Mouse (Mus musculus) kidney, postnatal 14 days (tissue): ENCODE results near the gene Pdzrn3.
A peak's percentile ranks its signal among the peaks of the same experiment; 100 is the strongest.

ENCODE experiments used
- DNase-seq: peaks from one replicate; pipeline ENCODE4 v3.0.0; 2022; ENCODE audit warnings: mixed read lengths

Gene Pdzrn3

DNA sequence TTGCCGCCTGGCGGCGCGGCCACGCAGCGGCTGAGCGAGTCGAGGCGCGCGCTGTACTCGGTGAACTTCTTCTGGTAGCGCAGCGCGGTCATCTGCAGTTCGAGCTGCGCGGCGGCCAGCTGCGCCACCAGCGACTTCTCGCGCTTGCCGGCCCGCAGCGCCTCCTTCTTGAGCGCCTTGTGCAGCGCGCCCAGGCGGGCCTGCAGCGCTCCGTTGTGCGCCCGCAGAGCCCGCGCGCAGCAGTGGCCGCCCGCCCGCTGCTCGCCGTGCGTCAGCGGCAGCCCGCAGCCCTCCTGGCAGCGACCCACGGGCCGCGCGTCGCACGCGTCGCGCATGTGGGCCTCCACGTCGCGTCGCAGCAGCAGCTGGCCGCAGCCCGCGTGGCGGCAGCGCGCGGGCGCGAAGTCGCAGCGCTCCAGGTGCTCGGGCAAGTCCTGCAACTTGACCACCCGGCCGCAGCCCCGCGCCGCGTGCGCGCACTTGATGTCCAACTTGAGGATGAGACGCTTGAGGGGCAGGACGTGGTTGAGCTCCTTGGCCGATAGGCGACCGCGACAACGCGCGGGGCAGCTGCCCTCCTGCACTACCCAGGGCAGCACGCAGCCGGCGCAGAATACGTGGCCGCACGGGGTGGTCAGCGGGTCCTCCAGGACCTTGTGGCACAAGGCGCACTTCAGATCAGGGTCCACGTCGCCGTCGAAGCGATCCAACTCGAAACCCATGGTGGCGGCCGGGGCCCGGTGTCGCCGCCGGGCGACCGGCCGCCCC is at the start of gene Pdzrn3:
TSS of gene Pdzrn3 (minus strand) at position 731 of the 768 bp plus-strand sequence.
- DNase-seq, result peak; percentile 76

DNA sequence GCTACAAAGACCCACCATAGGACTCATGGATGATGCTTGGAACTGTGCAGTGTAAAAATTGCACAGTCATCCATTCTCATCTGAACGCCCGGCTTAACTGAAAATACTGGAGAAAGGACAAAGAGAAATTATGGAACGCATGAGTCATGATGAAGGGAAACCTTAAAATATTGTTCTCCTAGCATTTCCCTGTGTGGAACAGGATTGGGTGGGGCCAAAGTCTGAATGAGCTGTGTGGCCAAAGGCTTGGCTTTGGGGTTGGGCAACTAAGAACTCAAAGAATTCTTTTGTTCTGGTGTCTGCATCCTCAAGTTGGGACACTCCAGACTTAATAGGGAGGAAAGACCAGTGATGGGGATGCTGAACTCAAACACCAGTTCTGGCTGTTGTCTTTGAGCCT is 49.6 kb upstream of the Pdzrn3 start:
- DNase-seq, result no peak

DNA sequence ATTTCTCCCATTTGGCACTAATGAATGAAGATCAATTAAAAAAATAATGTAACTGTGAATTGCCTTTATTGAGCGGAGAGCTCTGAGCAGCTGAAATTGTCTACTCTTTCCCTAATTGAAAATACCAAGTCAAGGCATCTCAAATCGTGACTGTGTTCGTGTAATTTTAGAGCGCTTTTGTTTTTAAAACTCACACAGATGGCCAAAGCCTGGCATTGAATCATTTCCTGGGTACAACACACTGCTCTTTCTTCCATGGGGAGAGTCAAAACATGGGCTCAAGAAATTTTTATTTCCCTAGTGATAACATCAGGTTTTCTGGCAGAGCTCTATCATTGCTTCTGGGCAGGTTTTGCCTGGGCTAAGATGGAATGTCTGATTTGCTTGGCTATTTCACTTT is 48.6 kb upstream of the Pdzrn3 start:
- no peak for DNase-seq

DNA sequence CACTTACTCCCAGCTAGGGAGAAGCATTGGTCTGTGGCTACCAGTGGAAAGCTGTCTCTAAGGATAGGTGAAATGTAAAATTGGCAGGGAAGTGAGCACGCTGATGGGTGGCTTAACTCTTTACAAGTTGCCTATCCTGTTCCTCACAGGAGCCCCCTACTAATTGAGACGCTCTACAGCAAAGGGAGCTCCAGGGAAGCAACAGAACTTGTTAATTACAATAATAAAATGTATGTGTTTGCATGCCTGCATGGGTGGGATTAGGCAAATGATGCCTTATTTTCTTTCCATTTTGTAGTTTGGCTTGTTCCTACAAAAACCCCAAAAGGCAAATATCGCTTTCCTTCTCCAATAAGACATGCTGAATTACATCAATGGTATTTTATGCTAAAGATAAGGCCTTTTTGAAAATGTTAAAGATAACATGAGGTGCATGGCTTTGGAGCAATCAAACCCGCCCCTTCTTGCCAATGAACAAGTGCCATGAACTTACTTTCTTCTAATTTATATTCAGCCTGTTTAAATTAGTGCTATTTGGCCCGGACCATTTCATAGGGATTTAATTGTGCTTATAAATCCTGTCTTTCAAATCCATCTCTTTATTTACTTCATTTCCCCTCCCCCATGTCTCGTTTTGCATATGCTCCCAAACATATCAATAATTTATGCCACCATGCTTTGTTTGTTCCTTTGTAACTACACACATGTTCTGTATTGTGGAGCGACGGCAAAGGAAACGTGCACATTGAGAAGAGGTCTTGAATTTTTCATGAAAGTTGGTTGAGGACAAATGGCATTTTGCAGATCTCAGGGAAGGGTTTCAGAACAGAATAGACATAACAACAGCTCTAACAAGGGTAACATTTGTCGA is 44.6 kb upstream of the Pdzrn3 start:
- DNase-seq, result no peak

DNA sequence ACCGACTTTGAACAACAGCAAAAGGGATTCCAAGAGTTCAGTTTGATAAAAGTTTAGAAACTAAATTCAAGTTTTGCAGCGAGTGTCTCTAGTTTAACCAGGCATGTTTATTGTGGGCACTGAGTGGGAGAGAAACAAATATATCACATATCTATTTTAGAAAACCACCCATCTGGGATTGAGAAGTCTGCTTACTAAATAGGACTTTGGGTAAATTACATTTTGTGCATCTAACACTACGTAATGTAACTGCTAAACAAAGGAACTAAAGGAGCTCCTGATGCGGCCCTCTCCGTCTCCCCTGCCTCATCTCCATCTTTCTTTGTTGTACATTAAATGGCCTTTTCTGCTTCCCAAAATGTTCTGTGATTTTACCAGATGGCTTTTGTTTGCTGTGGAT is 40.5 kb upstream of the Pdzrn3 start:
- no peak for DNase-seq

DNA sequence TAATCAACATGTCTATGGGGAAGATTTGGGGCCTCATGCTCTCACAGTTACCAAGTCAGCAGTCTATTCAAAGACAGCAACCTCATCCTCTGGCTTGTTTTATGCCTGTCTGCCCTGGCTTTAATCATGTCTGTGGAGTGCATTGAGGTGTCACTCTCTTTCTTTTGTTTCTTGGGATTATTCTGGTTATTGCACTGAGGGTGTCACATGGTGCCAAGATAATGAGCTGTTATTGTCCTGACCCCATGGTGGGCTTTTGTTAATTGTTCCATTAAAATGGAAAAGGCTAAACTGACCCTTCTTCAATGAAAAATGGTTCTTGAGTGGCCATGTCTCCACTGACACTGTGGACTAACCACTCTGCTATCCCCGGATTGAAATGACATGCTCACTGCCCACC is 34.0 kb upstream of the Pdzrn3 start:
- DNase-seq, result no peak

DNA sequence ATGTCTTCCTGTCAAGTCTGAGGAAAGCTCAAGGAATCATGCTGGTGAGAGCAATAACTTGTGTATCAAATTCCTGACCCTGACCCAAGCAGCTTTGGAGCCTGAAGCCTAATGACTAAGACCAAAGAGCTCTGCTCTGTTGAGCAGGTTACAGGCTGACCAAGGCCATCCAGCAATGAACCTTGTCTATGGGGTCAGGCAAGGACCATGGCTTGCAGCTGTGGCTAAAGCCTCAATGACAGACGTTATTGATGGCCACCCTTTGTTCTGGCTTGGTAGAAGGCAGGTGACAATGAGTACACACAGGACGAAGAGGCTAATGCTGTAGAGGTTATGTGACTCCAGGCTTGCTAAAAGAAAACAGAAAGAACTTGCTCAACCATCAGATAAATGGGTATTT is 33.4 kb upstream of the Pdzrn3 start:
- DNase-seq, result no peak

DNA sequence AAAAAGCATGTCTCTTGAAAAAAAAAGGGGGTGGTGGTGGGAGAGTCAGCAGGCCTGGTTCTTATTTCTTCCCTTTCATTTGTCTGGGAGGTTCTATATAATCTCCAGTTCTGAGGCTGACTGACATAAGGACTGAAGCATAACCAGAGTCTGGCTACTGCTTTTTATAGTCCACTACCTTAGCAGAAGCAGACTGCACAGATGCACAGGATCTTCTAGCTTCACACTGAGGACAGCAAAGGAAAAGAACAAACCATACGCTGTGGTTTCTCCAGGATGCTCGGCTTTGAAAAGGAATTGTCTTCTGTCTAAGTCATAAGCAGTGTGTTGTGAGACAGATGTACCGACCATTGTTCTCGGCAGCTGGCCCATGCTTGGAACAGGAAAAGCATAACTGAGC is 19.0 kb upstream of the Pdzrn3 start:
- DNase-seq, result no peak

DNA sequence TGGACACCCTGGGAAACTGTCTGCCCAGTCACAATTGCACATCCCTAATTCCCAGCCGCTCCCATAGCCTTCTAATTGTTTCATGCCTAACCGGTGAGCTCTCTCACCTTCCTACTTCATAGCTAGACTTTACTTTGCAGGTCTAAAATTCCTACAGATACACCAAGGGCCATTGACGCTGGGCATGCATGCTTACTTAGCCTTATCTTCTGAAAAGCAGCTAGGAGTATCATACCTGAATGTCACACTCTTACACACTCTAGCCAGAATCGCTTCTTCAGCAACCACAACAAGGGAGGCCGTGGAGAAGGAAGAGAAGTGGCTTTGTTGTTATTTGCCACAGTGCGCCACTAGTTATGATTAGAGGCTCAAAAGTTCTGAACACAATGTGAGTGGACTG is 18.2 kb upstream of the Pdzrn3 start:
- DNase-seq, result no peak

DNA sequence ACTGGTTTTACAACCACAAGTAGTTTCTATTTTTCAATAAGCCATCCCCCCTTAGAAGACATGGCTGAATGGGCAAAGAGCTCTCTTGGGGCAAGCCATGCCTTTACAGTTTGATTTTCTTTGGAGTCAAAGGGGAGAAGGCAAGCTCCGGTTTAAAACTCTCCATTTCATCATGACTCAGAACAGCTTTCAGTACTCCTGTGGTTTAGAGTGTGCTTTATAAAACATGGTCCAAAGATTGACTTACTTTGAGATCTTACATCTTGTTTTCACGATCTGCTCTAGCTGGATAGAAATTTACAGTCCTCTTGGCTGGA is 15.1 kb upstream of the Pdzrn3 start:
- no peak for DNase-seq

DNA sequence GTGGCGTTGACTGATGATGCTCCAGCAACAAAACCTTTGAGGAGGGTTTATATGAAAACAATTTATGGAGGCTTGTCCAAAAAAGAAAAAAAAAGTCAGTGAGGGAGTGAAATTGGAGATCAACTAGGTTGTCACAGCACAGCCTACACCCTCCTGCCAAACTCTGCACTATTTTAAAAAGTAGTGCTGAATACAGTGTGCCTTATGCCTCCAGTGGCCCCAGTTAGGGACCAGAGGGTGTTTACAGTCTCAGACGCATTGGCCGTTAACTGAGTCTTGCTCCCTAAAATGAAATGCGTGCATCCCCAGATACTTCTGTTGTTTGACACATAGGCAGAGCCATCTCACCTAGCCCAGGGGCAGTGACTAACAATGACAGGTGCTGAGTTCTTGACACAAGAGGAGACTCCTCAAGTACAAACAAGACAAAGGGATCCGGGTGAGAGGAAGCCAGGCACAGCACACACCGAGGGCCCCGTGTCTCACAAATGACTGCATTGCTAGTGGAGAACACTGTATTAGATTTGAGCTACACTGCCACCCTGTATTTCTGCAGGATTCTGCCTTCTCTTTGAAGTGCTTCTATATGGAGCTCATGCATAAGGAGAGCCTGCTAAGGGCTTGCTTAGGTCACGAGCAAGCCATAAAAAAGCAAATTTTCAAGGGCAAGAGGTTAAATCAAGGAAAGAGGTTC is 14.6 kb upstream of the Pdzrn3 start:
- DNase-seq, result no peak

DNA sequence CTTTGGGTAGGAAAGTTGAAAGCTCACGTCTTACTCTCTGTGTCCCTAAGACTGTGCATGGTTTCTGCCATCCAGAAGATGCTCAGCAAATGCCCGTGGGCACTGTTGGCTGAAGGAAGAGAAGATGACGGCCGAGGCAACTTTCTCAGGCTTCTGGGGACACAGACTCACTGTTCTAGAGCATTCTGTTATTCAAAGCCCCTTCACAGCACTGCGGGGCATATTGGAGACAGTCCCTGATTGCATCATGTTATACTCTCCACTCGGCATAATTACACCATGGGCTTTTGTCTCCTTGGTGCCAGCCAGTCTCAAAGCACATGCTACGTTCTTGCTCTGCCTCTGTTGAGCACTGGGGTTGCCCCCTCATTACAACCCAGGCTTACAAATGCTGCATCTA is 7.8 kb upstream of the Pdzrn3 start:
- DNase-seq, result no peak

DNA sequence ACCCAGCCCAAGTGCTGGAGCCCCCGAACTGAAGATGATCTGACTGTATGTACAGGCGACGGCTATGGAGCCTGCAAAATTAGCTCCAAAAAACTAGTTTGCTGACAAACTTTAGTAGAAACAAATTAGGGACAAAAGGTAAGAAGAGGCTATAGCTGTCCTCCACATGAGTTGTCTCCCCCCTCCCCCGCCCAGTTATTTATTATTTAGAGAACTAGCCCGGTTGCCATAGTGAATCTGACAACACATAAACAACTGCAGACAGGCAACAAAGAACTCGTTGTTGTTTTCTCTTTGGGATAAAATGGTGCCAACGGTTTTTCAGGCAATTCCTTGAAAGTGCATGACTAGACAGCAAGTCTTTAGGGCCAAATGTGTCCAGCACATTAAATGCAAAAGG is 7.3 kb upstream of the Pdzrn3 start:
- no peak for DNase-seq

DNA sequence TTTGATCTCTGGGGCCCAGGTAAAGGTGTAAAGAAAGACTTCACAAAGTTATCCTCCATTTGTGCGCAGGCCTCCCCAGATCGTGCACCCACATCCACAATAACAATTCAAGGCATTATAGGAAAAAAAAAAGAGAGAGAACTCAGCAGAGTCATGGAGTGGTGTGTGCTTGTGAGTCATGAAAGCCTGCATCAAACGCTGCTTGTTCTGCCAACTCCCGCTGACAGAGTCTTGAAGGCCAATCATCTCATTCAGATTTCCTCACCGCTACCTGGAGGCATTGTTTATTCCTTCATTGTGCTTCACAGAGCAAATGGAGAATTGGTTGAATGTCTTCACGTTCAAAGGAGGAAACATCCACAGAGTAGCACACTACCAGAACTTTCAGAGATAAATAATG is 6.8 kb upstream of the Pdzrn3 start:
- DNase-seq, result no peak

DNA sequence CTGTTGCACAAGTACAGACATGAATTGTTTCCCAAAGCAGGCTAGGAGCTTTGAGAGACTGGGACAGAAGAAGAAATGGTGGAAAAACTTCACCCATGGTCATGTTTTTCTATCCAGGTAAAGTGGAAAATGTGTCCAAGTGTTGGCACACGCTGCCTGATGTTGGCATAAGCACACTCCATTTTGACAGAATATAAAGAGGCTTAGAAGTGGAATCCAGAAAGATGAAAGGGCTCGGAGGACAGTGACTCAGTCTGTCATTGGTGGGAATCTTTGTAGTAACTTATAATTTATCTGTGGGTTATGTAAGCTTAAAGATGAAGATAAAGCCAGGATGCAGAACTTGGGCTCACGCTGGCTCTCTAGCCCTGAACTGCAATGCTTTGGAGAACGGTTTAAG is 5.2 kb upstream of the Pdzrn3 start:
- no peak for DNase-seq

DNA sequence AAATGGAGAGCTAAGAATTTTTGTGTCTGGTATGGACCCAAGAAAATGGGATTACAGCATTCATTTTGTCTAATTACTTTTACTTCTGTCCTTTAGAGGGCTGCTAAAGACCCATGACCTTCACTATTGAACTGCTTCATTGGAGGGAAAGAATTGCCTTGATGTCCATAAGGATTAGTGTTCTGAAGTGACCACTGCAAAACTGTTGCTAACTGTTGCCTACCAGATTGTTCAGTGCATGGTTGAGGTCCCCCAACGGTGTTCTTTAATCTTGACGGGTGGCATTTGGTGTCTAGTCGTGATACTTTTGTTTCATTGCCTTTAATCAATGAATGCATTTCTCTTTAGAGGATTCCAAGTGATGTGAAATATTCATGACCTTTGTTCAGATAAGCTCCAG is 1.8 kb upstream of the Pdzrn3 start:
- no peak for DNase-seq

DNA sequence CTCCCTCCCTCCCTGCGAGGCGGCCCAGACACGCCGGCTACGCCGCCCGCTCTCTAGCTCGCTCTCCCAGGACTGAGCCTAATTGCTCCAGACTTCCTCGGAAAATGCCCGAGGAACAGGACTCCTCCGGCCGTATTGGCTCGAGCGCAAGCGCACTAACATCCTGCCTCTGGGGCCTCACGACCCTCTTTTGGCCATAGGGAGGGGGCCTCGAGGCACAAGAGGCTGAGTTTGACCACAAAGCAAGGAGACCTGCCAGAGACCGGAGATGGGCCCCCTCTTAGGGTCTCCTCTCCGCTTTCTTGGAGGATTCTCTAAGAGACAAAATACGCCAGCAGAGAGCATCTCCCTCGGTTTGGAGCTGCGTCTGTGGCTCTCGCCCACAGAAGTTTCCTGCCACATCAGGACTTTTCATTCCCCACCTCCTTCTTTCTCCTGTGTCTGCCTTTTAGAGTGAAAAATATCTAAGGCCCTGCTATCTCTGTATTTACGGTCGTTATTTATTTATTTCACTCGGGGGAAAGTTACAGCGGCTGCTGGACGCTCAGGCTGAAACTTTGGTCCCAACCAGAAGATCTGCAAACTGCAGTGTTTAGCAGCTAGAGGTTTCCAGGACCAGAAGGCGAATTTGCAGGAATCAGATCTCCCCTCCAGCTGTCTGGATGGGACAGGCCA is 375 bp upstream of the Pdzrn3 start:
- DNase-seq, result peak; percentile 85

DNA sequence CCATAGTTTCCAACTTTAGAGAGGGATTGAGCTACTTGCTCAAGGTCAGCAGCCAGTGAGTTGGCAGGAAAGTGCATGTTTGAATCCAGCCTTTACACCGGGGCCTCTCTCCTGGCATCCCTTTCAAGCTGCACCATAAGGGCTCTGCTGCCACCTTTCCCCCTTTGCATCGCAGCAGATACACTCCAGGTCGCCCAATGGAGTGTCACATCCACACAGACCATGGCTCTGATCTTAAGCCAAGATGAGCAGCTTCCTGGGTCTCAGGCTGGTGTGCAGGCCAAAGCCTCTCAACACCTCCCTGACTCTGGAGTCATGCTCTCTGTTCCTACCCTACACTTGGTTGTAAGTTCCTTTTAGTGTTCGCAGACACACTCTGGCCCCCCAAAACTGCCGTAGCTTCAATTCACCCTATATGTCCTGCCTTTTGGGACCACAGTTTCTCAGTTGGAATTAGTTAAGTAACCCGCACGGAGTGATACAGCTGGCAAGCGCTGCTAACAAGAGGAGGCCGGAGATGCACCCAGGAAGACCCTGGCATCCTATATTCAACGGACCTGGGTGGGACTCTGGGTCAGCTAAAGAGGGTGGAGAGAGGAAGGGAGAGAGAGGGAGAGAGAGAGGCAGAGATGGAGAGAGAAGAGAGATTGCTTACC is 1.1 kb downstream of the Pdzrn3 start:
- DNase-seq, result peak; percentile 16

DNA sequence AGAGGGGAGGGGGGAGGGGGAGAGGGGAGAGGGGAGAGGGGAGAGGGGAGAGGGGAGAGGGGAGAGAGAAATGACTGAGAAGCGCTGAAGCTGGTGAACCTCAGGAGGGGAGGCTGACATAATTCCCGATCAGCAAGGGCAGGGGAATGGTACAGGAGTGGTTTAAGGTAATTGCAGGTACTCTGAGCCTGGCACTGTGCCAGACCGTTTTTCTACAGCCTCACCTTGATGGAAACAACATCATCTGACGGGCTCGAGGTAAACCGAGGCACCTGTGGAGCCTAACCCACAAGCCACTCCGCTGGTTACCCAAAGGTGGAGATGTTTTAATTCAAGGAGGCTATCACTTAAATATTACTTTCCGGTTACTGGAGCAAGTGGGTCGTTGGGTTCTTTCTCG is 1.6 kb downstream of the Pdzrn3 start:
- DNase-seq, result no peak

DNA sequence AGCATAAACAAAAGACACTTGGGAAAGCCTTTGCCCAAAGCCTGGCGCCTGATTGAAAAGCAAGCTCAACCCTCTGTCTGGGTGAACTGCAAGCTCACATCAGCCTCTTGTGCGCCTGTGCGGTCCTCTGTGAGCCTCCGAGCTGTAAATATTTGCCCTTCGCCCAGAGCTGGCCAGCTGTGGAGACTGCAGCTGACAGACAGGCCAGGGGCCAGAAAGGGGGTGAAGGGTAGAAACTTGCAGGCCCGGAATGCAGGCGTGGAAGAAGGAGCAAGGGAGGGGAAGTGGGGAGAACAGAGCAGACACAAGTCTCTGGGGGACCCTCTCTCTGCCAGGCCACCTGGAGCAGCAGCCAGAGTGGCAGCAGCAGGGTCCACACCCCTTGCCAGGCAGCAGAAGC is 3.0 kb downstream of the Pdzrn3 start:
- DNase-seq, result peak; percentile 89

DNA sequence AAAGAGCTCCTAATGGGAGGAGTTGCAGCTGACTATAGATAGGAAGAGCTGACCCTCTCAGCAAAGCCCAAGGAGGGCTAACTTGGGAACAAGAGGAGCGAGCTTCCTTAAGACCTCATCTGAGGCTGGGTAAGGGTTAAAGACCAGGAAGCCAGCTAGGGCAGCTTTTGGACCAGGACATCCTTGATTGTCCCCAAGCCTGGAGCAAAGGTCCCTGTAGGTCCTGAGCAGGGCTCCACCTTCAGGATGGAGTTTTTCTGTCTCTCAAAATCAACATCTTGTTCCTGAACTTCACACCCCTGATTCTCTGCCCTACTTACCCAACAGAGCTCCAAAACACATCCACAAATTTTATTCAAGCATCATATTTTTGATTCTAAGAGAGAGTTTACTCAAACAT is 3.5 kb downstream of the Pdzrn3 start:
- DNase-seq, result peak; percentile 35

DNA sequence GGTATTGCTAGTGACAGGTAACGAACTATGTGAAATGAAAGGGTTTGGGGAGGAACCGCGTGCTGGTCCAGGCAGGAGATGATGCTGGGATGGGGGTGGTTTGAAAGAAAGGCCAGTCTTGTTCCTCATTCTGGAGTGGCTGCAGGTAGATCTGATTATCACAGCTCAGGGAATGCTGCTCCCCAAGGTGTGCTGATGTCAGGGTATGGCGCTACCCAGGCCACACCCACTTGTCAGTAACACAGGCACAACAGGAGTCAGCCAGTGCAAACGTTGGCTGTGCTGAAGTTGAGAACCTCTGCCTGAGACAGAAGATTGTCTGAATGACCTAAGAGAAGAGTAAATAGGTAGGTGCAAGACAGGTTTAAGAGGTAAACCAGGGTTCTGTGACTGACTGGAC is 4.7 kb downstream of the Pdzrn3 start:
- no peak for DNase-seq
